Mouse (Mus musculus) MEL (cell line): Measurements from ENCODE around the gene Cpsf2. TPM values are rescaled to one million over a fixed set of nuclear protein-coding genes. Genes with fewer than 3 reads are reported as not detected.
A peak's percentile ranks its signal among the peaks of the same experiment; 100 is the strongest.

Experiments
- DNase-seq: peaks from one replicate; pipeline ENCODE4 v3.0.0; 2011; ENCODE audit warnings: low read depth, low spot score
- H3K27ac ChIP-seq: 2 replicates; pipeline ENCODE4 v1.5.1; 2012; ENCODE audit warnings: low read depth, mild to moderate bottlenecking, control low read depth, low read length, moderate library complexity; ENCODE audit not compliant: control insufficient read depth
- H3K27me3 ChIP-seq, 2 experiments: fragments of 150-350 bp in 1 of 2; sonication (generic) in 1 of 2; 2 replicates each; pipeline ENCODE4 v1.6.1; 2012; ENCODE audit warnings: low read length in 2 of 2, mild to moderate bottlenecking in 2 of 2, improper control_type of control experiment in 1 of 2, moderate library complexity in 1 of 2; ENCODE audit not compliant: insufficient read depth in 2 of 2, control insufficient read depth in 1 of 2
- H3K36me3 ChIP-seq, 2 experiments: 2 replicates each; pipeline ENCODE4 v1.6.1; 2012 to 2014; ENCODE audit warnings: low read length in 2 of 2, improper control_type of control experiment in 1 of 2, inconsistent platforms in 1 of 2, mild to moderate bottlenecking in 1 of 2; ENCODE audit not compliant: insufficient read depth in 2 of 2, control insufficient read depth in 1 of 2
- H3K4me1 ChIP-seq, 2 experiments: fragments of 150-350 bp in 1 of 2; sonication (generic) in 1 of 2; 2 replicates each; pipeline ENCODE4 v1.6.1; 2012; ENCODE audit warnings: low read length in 2 of 2, improper control_type of control experiment in 1 of 2, mild to moderate bottlenecking in 1 of 2; ENCODE audit not compliant: insufficient read depth in 2 of 2, control insufficient read depth in 1 of 2
- H3K4me3 ChIP-seq, 2 experiments: fragments of 150-350 bp in 1 of 2; sonication (generic) in 1 of 2; 2 replicates each; pipeline ENCODE4 v1.5.1; 2012; ENCODE audit warnings: low read depth in 2 of 2, low read length in 2 of 2, mild to moderate bottlenecking in 2 of 2, moderate library complexity in 2 of 2, control low read depth in 1 of 2, improper control_type of control experiment in 1 of 2; ENCODE audit not compliant: control insufficient read depth in 1 of 2, insufficient read depth in 1 of 2
- H3K79me2 ChIP-seq: 2 replicates; pipeline ENCODE4 v1.6.1; 2012; ENCODE audit warnings: mild to moderate bottlenecking, low read length, moderate library complexity; ENCODE audit not compliant: control insufficient read depth, poor library complexity, insufficient read depth
- H3K9ac ChIP-seq: 2 replicates; pipeline ENCODE4 v1.6.1; 2012; ENCODE audit warnings: low read depth, mild to moderate bottlenecking, control low read depth, low read length, moderate library complexity; ENCODE audit not compliant: control insufficient read depth, poor library complexity, severe bottlenecking
- H3K9me3 ChIP-seq: fragments of 150-350 bp; sonication (generic); replicated peaks from 2 replicates; pipeline ENCODE4 v1.6.1; 2012; ENCODE audit warnings: mild to moderate bottlenecking, low read length, improper control_type of control experiment, moderate library complexity; ENCODE audit not compliant: insufficient read depth
- CTCF ChIP-seq, 3 experiments: IDR thresholded peaks in 2 of 3; conservative IDR thresholded peaks in 1 of 3; 2 replicates each; pipeline ENCODE4 v1.5.1; 2011 to 2012; ENCODE audit warnings: low read length in 3 of 3, low read depth in 2 of 3, mild to moderate bottlenecking in 2 of 3, improper control_type of control experiment in 1 of 3, inconsistent platforms in 1 of 3, mixed read lengths in 1 of 3, moderate library complexity in 1 of 3; ENCODE audit not compliant: control insufficient read depth in 1 of 3, insufficient read depth in 1 of 3, poor library complexity in 1 of 3, severe bottlenecking in 1 of 3
- E2F4 ChIP-seq: IDR thresholded peaks from 2 replicates; pipeline ENCODE4 v1.6.1; 2011; ENCODE audit warnings: low read depth, low read length, improper control_type of control experiment, borderline replicate concordance
- JUND ChIP-seq: IDR thresholded peaks from 2 replicates; pipeline ENCODE4 v1.6.1; 2011; ENCODE audit warnings: low read depth, mild to moderate bottlenecking, improper control_type of control experiment, low read length
- KAT2A ChIP-seq: conservative IDR thresholded peaks from 2 replicates; pipeline ENCODE4 v1.6.1; 2012; ENCODE audit warnings: low read depth, low read length, improper control_type of control experiment, inconsistent platforms
- MXI1 ChIP-seq: IDR thresholded peaks from 2 replicates; pipeline ENCODE4 v1.6.1; 2011; ENCODE audit warnings: mild to moderate bottlenecking, low read depth, low read length, improper control_type of control experiment
- POLR2AphosphoS5 ChIP-seq: IDR thresholded peaks from 2 replicates; pipeline ENCODE4 v1.6.1; 2012; ENCODE audit warnings: low read depth, borderline replicate concordance, mild to moderate bottlenecking, inconsistent platforms, low read length, moderate library complexity, mixed read lengths
- RAD21 ChIP-seq: IDR thresholded peaks from 2 replicates; pipeline ENCODE4 v1.6.1; 2011; ENCODE audit warnings: mild to moderate bottlenecking, low read depth, low read length, improper control_type of control experiment
- SMC3 ChIP-seq: IDR thresholded peaks from 2 replicates; pipeline ENCODE4 v1.6.1; 2011; ENCODE audit warnings: low read depth, low read length, improper control_type of control experiment
- TAL1 ChIP-seq: IDR thresholded peaks from 2 replicates; pipeline ENCODE4 v1.6.1; 2012; ENCODE audit warnings: mild to moderate bottlenecking, inconsistent platforms, low read length, moderate library complexity, mixed read lengths
- polyA plus RNA-seq, 2 experiments: library from polyadenylated mRNA; stranded (reverse) in 1 of 2; unstranded in 1 of 2; fragments of >175 nt in 1 of 2; fragments of >200 nt in 1 of 2; gene quantifications; 2 replicates each; pipeline versions ENCODE4 v1.2.1 to v1.2.4; 2012; ENCODE audit warnings: low replicate concordance in 2 of 2, low read depth in 1 of 2; ENCODE audit not compliant: insufficient read length in 2 of 2, insufficient read depth in 1 of 2, missing spikeins in 1 of 2
- total RNA-seq: library from RNA; depleted of rRNA; stranded (reverse); fragments of 300-350 nt; gene quantifications from 2 replicates; pipeline ENCODE4 v1.2.3, GENCODE M21; 2012; rRNA removed

Gene Cpsf2
- total and polyA plus RNA-seq, 3 experiments: 52.1 to 109 (median 56.9) TPM

DNA sequence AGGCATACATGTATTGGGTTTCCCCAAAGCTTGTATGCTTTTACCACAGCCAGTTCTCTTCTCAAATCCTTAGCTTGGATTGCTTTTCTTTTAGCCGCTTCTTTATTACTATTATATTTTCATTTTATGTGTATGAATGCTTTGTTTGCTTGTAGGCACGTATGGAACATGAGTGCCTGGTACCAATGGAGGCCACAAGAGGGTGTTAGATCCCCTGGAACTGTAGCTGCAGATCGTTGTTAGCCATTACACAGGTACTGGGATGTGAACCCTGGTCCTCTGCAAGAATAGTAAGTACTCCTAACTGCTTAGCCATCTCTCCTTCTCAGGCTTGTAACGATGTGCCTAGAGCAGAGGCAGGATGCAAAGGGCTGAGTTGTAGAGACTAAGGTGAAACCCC is 78.4 kb downstream of the Cpsf2 start:
- Histone ChIP-seq H3K9ac (no peak overlapping the region), H3K27me3 (peaks cover 4 to 5% of the 10 kb centered on the region in 2 experiments; a peak in 3 of 4 replicates), H3K36me3 (no peaks in the 10 kb centered on the region), H3K27ac (no peak overlapping the region), H3K79me2 (no peaks in the 10 kb centered on the region), H3K4me3 (no peak overlapping the region), H3K9me3 (no peaks in the 10 kb centered on the region), H3K4me1 (no peaks in the 10 kb centered on the region)
- TF ChIP-seq RAD21 (peak; percentile 39), JUND (no peak), SMC3 (peak; percentile 36; the same call in 1 of the 2 replicates), CTCF (IDR thresholded peaks at IDR 0.05 in 2 of 3, conservative IDR thresholded peaks at IDR 0.05 in 1 of 3; ENCODE audit: control insufficient read depth in 1 of 3, insufficient read depth in 1 of 3, low read depth in 2 of 3, low read length in 3 of 3, poor library complexity in 1 of 3, severe bottlenecking in 1 of 3) (peak in 2 of 3 experiments; percentile 12 to 32; a peak in 1 of 6 replicates)
- DNase-seq: peak; percentile 20

- DNase-seq: no peak
- Histone ChIP-seq H3K4me1 (no peaks in the 10 kb centered on the region), H3K27ac (no peak overlapping the region), H3K9ac (no peak overlapping the region), H3K9me3 (no peaks in the 10 kb centered on the region), H3K4me3 (no peak overlapping the region), H3K79me2 (no peaks in the 10 kb centered on the region), H3K27me3 (peaks cover 2 to 4% of the 10 kb centered on the region in 2 experiments; a peak in 3 of 4 replicates), H3K36me3 (no peaks in the 10 kb centered on the region)
- TF ChIP-seq TAL1 (no peak), MXI1 (no peak), E2F4 (no peak), KAT2A (no peak), RAD21 (no peak), POLR2AphosphoS5 (no peak)
Measured at GRCm38 (mm10) chr12:102055758-102056157, 80.0 kb downstream of the Cpsf2 start.

Other genes starting within 250 kb of the Cpsf2 start
- not detected in 2 replicates for gene Fbln5, start 156.9 kb upstream of the Cpsf2 start, total RNA-seq
- gene Fbln5, start 156.9 kb upstream of the Cpsf2 start, polyA plus RNA-seq: not detected
- 9.8 and 10.4 TPM in 2 replicates for gene Trip11, start 62.7 kb upstream of the Cpsf2 start, total RNA-seq
- 1 to 10 TPM in 1 of 2 experiments, not detected in 1; 7.6 TPM for gene Trip11, start 62.7 kb upstream of the Cpsf2 start, polyA plus RNA-seq
- gene Atxn3, start 17.7 kb upstream of the Cpsf2 start, total RNA-seq: 21.8 and 22.1 TPM in 2 replicates
- 100 to 1,000 TPM in 1 of 2 experiments, 10 to 100 TPM in 1; 27.8 to 400 TPM for gene Atxn3, start 17.7 kb upstream of the Cpsf2 start, polyA plus RNA-seq
- gene Slc24a4, start 152.7 kb downstream of the Cpsf2 start, total RNA-seq: not detected in 2 replicates
- gene Slc24a4, start 152.7 kb downstream of the Cpsf2 start, polyA plus RNA-seq: not detected